Mouse (Mus musculus) common myeloid progenitor, adult 5-6 weeks (primary cell): ENCODE results near the gene Gstt1. TPM values are rescaled to one million over a fixed set of nuclear protein-coding genes. Genes with fewer than 3 reads are reported as not detected.
"Not testable (repeated sequence)": the region's sequence is repeated elsewhere in the genome, so short reads cannot be mapped to it uniquely, and the experiment has no call there.

Experiments used
- ATAC-seq: replicated peaks from 2 replicates; pipeline ENCODE4 v1.8.0; 2016; ENCODE audit warnings: low read depth, mild to moderate bottlenecking, moderate TSS enrichment, inconsistent platforms; ENCODE audit not compliant: poor library complexity, severe bottlenecking
- total RNA-seq: library from RNA; stranded (forward); fragments of 200-1000, 187-1606 nt; gene quantifications from 2 replicates; pipeline ENCODE4 v1.2.3, GENCODE M21; 2017

Gene Gstt1
- total RNA-seq, 1 experiment from 2014 or later, result 0.96 TPM

DNA sequence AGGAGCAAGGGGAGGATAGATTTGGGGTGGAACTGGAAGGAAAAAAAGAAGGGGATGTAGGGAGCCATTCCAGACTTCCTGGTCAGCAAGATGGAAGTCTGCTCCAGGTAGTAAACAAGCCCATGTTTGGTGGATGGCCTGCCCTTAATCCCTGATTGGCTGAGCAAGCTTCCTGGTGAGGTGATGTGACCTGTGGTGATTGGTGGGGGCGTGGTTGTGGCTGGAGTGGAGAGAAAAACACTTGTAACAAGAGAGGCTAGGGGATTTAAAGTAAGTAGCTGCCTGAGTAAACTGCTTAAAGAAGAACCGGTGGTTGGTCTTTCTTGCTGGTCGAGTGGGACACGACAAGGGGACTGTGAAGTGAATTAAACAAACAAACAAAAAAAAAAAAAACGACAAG is 30.6 kb downstream of the Gstt1 start:
- not testable (repeated sequence) for ATAC-seq

DNA sequence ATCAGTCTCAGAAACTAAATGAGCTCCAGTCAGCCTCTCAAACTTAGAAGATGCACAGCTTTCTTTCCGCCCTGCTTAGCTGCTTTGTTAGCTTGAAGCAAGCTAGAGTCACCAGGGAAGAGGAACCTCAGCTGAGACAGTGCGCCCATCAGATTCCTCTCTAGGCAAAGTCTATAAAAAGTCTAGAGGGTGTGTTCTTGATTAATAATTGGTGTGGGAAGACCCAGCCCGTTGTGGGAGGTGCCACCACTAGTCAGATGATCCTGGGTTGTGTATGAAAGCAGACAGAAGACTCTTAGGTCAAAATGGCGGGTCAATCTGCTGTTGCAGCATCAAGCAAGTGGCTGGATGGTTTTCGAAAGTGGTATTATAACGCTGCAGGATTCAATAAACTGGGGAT is 31.5 kb downstream of the Gstt1 start:
- no peak for ATAC-seq

DNA sequence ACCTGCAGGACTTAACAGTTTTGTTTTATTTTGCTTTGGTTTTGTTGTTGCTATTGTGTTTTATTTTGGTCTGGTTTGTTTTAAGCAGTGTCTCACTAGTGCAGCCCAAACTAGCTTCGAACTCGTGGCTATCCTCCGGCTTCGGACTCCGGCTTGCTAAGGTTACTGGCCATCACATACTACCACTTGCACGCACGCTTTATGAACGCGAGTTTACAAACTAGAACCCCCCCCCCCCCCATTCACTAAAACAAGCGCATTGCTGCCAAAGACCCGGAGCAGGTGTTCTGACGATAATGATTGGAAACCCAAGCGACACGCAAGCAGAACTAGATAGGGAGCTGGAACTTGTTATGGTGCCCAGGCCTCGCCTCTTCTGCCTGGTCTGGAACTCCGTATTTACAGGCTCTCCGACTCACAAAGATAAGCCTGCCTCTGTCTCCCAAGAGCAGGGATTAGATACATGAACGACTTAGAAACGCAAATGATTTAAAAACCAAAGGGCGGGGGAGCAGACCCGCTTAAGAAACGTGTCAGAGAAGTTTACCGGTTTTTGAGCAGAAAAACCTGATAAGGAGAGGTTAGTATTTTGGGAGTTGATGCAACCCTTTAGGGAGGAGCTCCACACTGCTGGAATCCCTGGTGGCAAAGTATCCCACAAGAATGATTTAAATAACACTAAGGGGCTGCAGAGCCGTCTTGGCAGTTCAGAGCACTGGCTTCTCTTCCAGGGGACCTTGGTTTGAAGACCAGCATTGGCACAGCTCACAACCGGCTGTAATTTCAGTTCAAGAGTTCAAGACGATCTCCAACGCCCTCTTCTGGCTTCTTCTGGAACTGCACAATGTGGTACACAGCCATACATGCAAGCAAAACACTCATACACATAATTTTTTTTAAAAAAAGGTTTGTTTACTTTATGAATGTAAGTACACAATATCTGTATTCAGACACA is 33.6 kb downstream of the Gstt1 start:
- peak; percentile 56 for ATAC-seq

DNA sequence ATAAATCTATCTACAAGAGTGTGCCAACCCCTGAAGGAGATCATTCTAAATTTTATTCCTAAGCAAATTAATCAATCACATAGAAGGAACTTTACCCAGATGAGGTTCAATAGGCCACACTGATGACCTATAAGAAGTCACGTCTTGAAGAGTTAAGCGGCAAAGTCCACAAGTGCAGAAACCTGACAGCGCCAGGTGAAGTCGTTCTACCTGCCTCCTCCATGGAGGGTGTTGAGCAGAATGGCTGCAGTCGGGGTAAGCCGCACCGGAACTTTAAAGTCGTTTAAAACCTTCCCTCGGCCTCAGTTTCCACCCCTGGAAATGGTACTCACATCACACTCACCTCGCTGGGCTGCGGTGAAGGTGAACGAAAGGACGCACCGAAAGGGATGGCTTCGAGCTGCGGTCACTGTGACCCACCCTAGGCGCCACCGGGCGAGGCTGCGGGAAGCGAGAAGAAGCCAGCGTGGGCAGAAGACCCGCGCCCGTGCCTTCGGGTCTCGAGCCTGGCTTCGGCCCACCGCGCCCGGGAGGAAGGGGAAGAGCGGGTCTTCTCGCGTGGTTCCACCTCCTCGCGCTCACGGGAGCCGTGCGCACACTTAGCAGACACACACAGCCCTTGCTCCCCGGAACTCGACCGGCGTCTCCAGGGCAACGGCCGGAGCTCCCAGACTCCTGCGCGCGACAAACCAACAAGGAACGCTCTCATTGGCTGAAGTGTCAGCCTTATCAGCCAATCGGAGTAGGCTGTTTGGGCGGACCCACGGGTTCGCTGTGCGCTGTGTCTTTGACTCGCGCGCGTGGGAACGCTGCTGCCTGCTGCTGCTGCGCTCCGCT is 34.5 kb downstream of the Gstt1 start, which contains the start of gene Cabin1:
TSS of gene Cabin1 (minus strand) at position 660 of the 837 bp plus-strand sequence.
- peak; percentile 98 for ATAC-seq

DNA sequence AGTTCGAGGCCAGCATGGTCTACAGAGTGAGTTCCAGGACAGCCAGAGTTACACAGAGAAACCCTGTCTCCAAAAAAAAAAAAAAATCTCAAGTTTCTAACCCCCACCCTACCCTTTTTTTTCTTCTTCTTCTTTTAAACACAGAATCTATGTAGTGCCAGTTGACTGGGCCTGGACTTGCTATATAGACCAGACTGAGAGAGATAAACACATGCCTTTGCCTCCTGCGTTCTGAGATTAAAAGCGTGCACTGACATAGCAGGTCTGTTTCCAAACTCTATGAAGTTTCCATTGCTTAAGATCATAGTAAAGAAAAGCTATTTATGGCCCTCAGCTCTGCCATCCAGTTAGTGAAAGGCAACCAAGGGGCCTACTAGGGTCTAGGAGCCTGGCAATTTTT is 36.0 kb downstream of the Gstt1 start:
- no peak for ATAC-seq

DNA sequence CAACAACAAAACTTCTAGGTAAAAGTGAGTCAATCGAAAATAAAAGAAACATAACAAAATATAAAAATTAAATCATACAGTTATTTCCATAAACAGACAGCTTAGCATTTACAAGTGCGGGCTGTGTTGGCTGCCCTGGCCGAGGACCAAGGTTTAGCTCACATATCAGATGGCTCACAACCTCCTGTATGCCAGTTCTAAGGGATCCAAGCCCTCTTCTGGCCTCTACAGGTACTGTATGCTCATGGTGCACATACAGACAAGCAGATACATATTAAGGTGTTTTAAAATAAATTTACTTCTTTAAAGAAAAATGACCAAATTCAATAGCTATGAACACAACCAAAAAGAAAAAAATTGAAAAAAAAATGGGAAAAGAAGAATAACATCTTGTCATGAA is 38.1 kb downstream of the Gstt1 start:
- ATAC-seq, result no peak

DNA sequence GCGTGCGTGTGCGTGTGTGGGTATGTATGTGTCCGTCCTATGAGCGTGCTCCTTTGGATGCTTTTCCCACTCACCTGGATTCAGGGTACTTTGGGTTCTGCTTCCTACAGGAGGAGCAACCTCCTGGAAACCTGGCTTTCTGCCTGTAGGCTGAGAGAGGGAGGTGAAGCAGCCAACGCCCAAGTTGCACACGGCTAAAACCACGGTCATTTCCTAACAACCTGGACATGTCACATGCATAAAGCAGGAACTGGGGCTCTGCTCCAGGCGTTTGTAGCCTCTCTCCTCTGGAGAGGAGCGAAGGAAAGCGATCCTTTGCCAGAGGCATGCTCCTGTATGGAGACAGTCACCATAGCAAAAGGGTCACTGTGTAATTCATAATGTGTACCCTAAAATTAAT is 41.7 kb downstream of the Gstt1 start:
- no peak for ATAC-seq

DNA sequence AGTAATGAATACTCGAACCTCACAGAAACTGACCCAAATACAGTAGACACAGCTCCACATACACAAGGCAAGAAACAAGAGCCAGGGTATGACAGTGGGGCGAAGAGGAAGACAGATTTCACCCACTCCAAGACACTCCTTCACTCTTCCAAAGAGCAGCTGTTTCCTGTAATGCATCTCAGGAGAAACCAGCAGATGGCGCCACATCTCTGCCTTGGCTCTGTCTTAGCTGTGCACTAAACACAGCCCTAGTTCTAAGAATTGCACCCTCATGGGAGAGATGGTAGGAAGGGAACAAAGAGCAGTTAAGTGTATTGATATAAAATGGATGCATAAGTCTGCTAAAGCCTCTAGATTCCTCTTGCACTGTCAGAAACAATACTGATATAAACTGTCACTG is 54.4 kb downstream of the Gstt1 start:
- ATAC-seq, result peak; percentile 93

DNA sequence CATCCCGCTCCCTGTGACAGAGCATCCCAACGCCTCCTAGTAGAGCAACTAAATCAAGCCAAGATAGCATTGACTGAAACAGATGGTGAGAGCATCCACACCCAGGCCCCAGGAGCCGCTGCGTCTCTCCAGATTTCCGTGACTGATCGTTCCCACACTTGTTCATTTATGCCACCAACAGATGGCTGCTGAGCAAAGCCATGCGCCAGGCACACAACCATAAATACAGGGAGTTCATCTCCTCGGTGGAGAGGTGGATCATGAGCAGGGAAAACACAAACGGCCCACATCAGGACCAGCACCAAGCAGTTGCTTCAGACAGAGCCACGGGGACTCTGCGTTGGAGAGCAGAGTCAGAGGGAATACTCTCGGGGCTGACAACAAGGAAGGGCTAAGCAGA is 55.0 kb downstream of the Gstt1 start:
- no peak for ATAC-seq

DNA sequence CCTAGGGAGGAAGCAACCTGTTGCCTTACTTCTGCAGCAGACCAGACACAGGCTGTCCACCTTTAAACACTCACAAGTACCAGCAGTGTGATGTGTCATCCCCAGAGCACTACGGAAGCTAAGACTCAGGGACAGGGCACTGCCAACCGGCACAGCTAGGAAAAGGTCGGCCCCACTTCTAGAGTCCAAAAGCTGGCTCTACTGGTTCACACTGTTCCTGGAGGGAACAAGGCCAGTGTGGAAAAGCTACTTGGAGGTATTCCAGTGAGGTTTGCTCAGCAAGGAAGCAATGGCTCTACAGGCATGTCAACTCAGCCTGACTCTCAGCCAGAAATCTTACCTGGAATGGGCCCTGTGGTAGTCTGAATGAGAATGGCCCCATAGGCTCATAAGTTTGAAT is 57.5 kb downstream of the Gstt1 start:
- ATAC-seq, result no peak

Other genes with a start within 250 kb of the Gstt1 start
- gene Lrrc75b, start 238.3 kb downstream of the Gstt1 start, total RNA-seq, result not detected in 2 replicates
- 0.23 TPM in 1 of 2 replicates, not detected in the other for gene Ggt1, start 237.0 kb downstream of the Gstt1 start, total RNA-seq
- 4.6 and 7.8 TPM in 2 replicates for gene Ggt5, start 209.2 kb downstream of the Gstt1 start, total RNA-seq
- gene Susd2, start 154.6 kb downstream of the Gstt1 start, total RNA-seq, result 0.59 TPM in 1 of 2 replicates, not detected in the other
- 23.0 and 38.6 TPM in 2 replicates for gene Cabin1, start 34.2 kb downstream of the Gstt1 start, total RNA-seq
- gene Ddt, start 25.2 kb downstream of the Gstt1 start, total RNA-seq, result 36.5 and 63.9 TPM in 2 replicates
- gene Gm20441, start 17.6 kb downstream of the Gstt1 start, total RNA-seq, result not detected in 2 replicates
- 2.3 and 7.5 TPM in 2 replicates for gene Gstt3, start 17.2 kb downstream of the Gstt1 start, total RNA-seq
- gene Gstt4, start 24.0 kb upstream of the Gstt1 start, total RNA-seq, result not detected in 2 replicates
- gene Gstt2, start 38.8 kb upstream of the Gstt1 start, total RNA-seq, result 10.7 and 19.0 TPM in 2 replicates
- 521 and 525 TPM in 2 replicates for gene Mif, start 61.7 kb upstream of the Gstt1 start, total RNA-seq
- gene Derl3, start 94.8 kb upstream of the Gstt1 start, total RNA-seq, result not detected in 2 replicates
- 76.4 and 88.3 TPM in 2 replicates for gene Smarcb1, start 123.0 kb upstream of the Gstt1 start, total RNA-seq
- 39.6 and 50.1 TPM in 2 replicates for gene Chchd10, start 134.5 kb upstream of the Gstt1 start, total RNA-seq
- 1.6 TPM in 1 of 2 replicates, not detected in the other for gene Mmp11, start 137.9 kb upstream of the Gstt1 start, total RNA-seq
- gene Gm867, start 142.1 kb upstream of the Gstt1 start, total RNA-seq, result not detected in 2 replicates
- gene Vpreb3, start 144.5 kb upstream of the Gstt1 start, total RNA-seq, result not detected in 2 replicates
- 0.46 TPM in 1 of 2 replicates, not detected in the other for gene Gm5134, start 155.9 kb upstream of the Gstt1 start, total RNA-seq
- gene Zfp280b, start 234.1 kb upstream of the Gstt1 start, total RNA-seq, result 10.1 and 13.1 TPM in 2 replicates